Comparison of ENCODE assay signal across 25 mouse cellular contexts in genomic region chr13:32659271-32659670, GRCm38 (mm10).
A peak's percentile ranks its signal among the peaks of the same experiment; 100 is the strongest.
DNase-seq lines count a peak whose midpoint lies in the region; ATAC-seq lines count a peak whose summit lies in the region.
"Had no signal": no experiment of that assay in that cellular context is flagged by ENCODE, and none has a peak within 500 bp of the region (broad histone marks: within the 10 kb centered on the region; RNA-seq: fewer than 3 reads in every experiment).

No protein-coding gene starts in this region.

- H3K36me3 ChIP-seq in forebrain, embryonic 10.5 days (replicated peaks), result no peaks in the 10 kb centered on the region
- no peaks in the 10 kb centered on the region for H3K36me3 ChIP-seq in forebrain, embryonic 11.5 days (ENCODE audit: control insufficient read depth, insufficient read depth, low read length)
- H3K36me3 ChIP-seq in embryonic facial prominence, embryonic 13.5 days, result no peaks in the 10 kb centered on the region
- H3K36me3 ChIP-seq: embryonic facial prominence, embryonic 15.5 days; forebrain, embryonic 12.5 days; heart, embryonic 10.5 days; hindbrain, embryonic 12.5 days; intestine, embryonic 15.5 days had no signal

- WGBS in forebrain, embryonic 10.5 days, result 84% methylated on average over 5 of the region's 5 CpGs
- 88% methylated on average over 5 of the region's 5 CpGs for WGBS in forebrain, embryonic 11.5 days
- WGBS in embryonic facial prominence, embryonic 13.5 days, result 89% methylated on average over 5 of the region's 5 CpGs

- no peak overlapping the region for H3K4me3 ChIP-seq in forebrain, embryonic 10.5 days
- H3K4me3 ChIP-seq in forebrain, embryonic 11.5 days (ENCODE audit: low read depth, low read length), result no peak overlapping the region
- H3K4me3 ChIP-seq in embryonic facial prominence, embryonic 13.5 days, result no peak overlapping the region
- H3K4me3 ChIP-seq: embryonic facial prominence, embryonic 15.5 days; erythroblast, embryonic 14.5 days; forebrain, embryonic 12.5 days; heart, embryonic 10.5 days; hindbrain, embryonic 12.5 days; intestine, embryonic 15.5 days had no signal

- no peaks in the 10 kb centered on the region for H3K27me3 ChIP-seq in forebrain, embryonic 10.5 days (ENCODE audit: poor library complexity, severe bottlenecking)
- H3K27me3 ChIP-seq in forebrain, embryonic 11.5 days (ENCODE audit: control insufficient read depth, insufficient read depth, low read length), result no peaks in the 10 kb centered on the region
- no peaks in the 10 kb centered on the region for H3K27me3 ChIP-seq in embryonic facial prominence, embryonic 13.5 days
- H3K27me3 ChIP-seq: embryonic facial prominence, embryonic 15.5 days; forebrain, embryonic 12.5 days; hindbrain, embryonic 12.5 days; intestine, embryonic 15.5 days; Patski had no signal

- ATAC-seq in forebrain, embryonic 11.5 days (replicated peaks; ENCODE audit: low FRiP score), result no peak
- ATAC-seq in embryonic facial prominence, embryonic 13.5 days (ENCODE audit: insufficient number of reproducible peaks, insufficient read depth, low FRiP score, low TSS enrichment, low read depth), result no peak
- ATAC-seq: forebrain, embryonic 16.5 days; intestine, embryonic 15.5 days; Patski had no signal

- H3K27ac ChIP-seq in forebrain, embryonic 10.5 days, result 0 out of 2 replicates have a peak overlapping the region, but pooled peaks have one; percentile 2
- H3K27ac ChIP-seq in forebrain, embryonic 11.5 days (ENCODE audit: low read depth, low read length), result no peak overlapping the region
- H3K27ac ChIP-seq in embryonic facial prominence, embryonic 13.5 days, result peak overlapping the region; percentile 76; the same call in 1 of the 2 replicates
- H3K27ac ChIP-seq: embryonic facial prominence, embryonic 15.5 days; forebrain, embryonic 12.5 days; heart, embryonic 10.5 days; hindbrain, embryonic 12.5 days; intestine, embryonic 15.5 days had no signal

- H3K4me1 ChIP-seq in forebrain, embryonic 10.5 days, result peaks cover 13% of the 10 kb centered on the region; the same call in 1 of the 2 replicates
- H3K4me1 ChIP-seq in forebrain, embryonic 11.5 days (replicated peaks; ENCODE audit: control insufficient read depth, insufficient read depth, low read length), result no peaks in the 10 kb centered on the region
- H3K4me1 ChIP-seq in embryonic facial prominence, embryonic 13.5 days, result peaks cover 21% of the 10 kb centered on the region
- H3K4me1 ChIP-seq: forebrain, embryonic 12.5 days; hindbrain, embryonic 12.5 days; intestine, embryonic 15.5 days had no signal

- H3K9ac ChIP-seq in forebrain, embryonic 11.5 days (ENCODE audit: low read length), result no peak overlapping the region
- no peak overlapping the region for H3K9ac ChIP-seq in embryonic facial prominence, embryonic 13.5 days
- H3K9ac ChIP-seq: embryonic facial prominence, embryonic 15.5 days; forebrain, embryonic 12.5 days; hindbrain, embryonic 12.5 days; intestine, embryonic 15.5 days had no signal

- no peaks in the 10 kb centered on the region for H3K9me3 ChIP-seq in forebrain, embryonic 10.5 days
- H3K9me3 ChIP-seq in forebrain, embryonic 11.5 days (ENCODE audit: control insufficient read depth, low read length), result no peaks in the 10 kb centered on the region
- no peaks in the 10 kb centered on the region for H3K9me3 ChIP-seq in embryonic facial prominence, embryonic 13.5 days
- H3K9me3 ChIP-seq: embryonic facial prominence, embryonic 15.5 days; forebrain, embryonic 12.5 days; heart, embryonic 10.5 days; hindbrain, embryonic 12.5 days; intestine, embryonic 15.5 days had no signal

- no peak overlapping the region for H3K4me2 ChIP-seq in forebrain, embryonic 11.5 days (ENCODE audit: low read depth, low read length, severe bottlenecking)
- H3K4me2 ChIP-seq in embryonic facial prominence, embryonic 13.5 days, result no peak overlapping the region
- H3K4me2 ChIP-seq: embryonic facial prominence, embryonic 15.5 days; forebrain, embryonic 12.5 days; hindbrain, embryonic 12.5 days; intestine, embryonic 15.5 days had no signal

- peak; percentile 60 to 63 for DNase-seq in cerebellum, postnatal 10 days
- DNase-seq in cerebellum, adult 8-10 months, result no peak
- DNase-seq in forebrain, embryonic 10.5 days (ENCODE audit: extremely low spot score, low spot score), result no peak
- no peak for DNase-seq in forebrain, embryonic 11.5 days (ENCODE audit: low spot score)
- peak; percentile 52 for DNase-seq in 3T3-L1 (ENCODE audit: low read depth, low spot score)
- no peak for DNase-seq in embryo, embryonic 9.5 days (ENCODE audit: extremely low spot score)
- DNase-seq in T-cell, adult 2 months (ENCODE audit: low spot score), result no peak
- DNase-seq: adrenal gland, adult 8-10 months; adrenal gland, postnatal 36 days; cerebellum, adult 11 months; cerebellum, adult 9-11 months; gastrocnemius, postnatal 10 days; heart, adult 18-20 months; heart, postnatal 10 days; heart, postnatal 4 days; kidney, adult 2 months had no signal

Comparison
In these comparisons a context has a peak if more than half of its experiments do, and no peak if none do; other contexts are left out.
1. DNase-seq: peak in cerebellum, postnatal 10 days (2 of 2) and 3T3-L1 (single experiment); none in cerebellum, adult 8-10 months (single experiment), forebrain, embryonic 10.5 days (single experiment), forebrain, embryonic 11.5 days (single experiment), embryo, embryonic 9.5 days (single experiment) and T-cell, adult 2 months (single experiment).